Mouse (Mus musculus): Measurements from ENCODE around the gene Csrp1. TPM values are rescaled to one million over a fixed set of nuclear protein-coding genes. Genes with fewer than 3 reads are reported as not detected.
A peak's percentile ranks its signal among the peaks of the same experiment; 100 is the strongest.

Gene Csrp1
- total RNA-seq (2021), result 10 to 100 TPM; 31.2 to 32.8 TPM

GRCm38 (mm10) chr1:135719983-135720382 is at the start of gene Csrp1:
TSS of gene Csrp1 (plus strand) at chr1:135720061.
- intact Hi-C loops (cut with DNase I), result loop anchor here (5.0 to 10.0 kb wide), 2 partner anchors 67 to 225 kb away; no protein-coding TSS in a partner anchor
- DNase-seq, result no peak

- DNase-seq, result peak; percentile 87
- intact Hi-C loops (cut with DNase I), result loop anchor here (2.0 to 5.0 kb wide), 2 partner anchors 126 to 208 kb away; no protein-coding TSS in a partner anchor
Measured at GRCm38 (mm10) chr1:135670397-135671130, 49.3 kb upstream of the Csrp1 start.

DNA sequence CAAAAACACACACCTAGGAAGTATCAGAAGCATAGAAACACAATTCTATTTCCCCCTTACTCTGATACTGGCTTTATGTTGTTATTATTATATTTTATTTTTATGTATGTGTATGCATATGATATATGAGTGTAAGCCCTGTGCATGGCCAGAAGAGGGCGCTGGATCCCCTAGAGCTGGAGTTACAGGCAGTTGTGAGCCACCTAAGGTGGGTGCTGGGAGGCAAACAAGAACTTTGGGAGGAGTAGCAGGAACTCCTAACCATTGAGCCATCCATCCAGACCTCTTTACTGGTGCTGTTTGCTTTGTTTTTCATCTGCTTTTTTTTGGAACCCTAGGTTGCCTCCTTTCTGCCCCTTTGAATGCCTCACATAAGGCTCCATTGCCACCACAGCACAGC is 48.5 kb upstream of the Csrp1 start:
- DNase-seq, result no peak
- intact Hi-C loops (cut with DNase I), result loop anchor here (2.0 to 5.0 kb wide), 2 partner anchors 127 to 209 kb away; no protein-coding TSS in a partner anchor

GRCm38 (mm10) chr1:135671956-135672355 is 47.9 kb upstream of the Csrp1 start:
- intact Hi-C loops (cut with DNase I), result loop anchor here (2.0 to 5.0 kb wide), 2 partner anchors 127 to 210 kb away; no protein-coding TSS in a partner anchor
- DNase-seq, result peak; percentile 71

GRCm38 (mm10) chr1:135672374-135672773 is 47.5 kb upstream of the Csrp1 start:
- DNase-seq, result no peak
- intact Hi-C loops (cut with DNase I), result loop anchor here (5.0 kb wide), 1 partner anchor 210 kb away; no protein-coding TSS in a partner anchor

- no peak for DNase-seq
- intact Hi-C loops (cut with DNase I), result loop anchor here (5.0 kb wide), 1 partner anchor 211 kb away; no protein-coding TSS in a partner anchor
Measured at GRCm38 (mm10) chr1:135673423-135673822, 46.4 kb upstream of the Csrp1 start.

GRCm38 (mm10) chr1:135675449-135676129 is 44.3 kb upstream of the Csrp1 start:
- DNase-seq, result no peak
- intact Hi-C loops (cut with DNase I), result no loop called here

- intact Hi-C loops (cut with DNase I), result no loop called here
- no peak for DNase-seq
Measured at GRCm38 (mm10) chr1:135676247-135676646, 43.6 kb upstream of the Csrp1 start.

- intact Hi-C loops (cut with DNase I), result no loop called here
- DNase-seq, result no peak
Measured at GRCm38 (mm10) chr1:135676938-135677682, 42.8 kb upstream of the Csrp1 start.

GRCm38 (mm10) chr1:135678145-135678544 is 41.7 kb upstream of the Csrp1 start:
- intact Hi-C loops (cut with DNase I), result no loop called here
- DNase-seq, result no peak

DNA sequence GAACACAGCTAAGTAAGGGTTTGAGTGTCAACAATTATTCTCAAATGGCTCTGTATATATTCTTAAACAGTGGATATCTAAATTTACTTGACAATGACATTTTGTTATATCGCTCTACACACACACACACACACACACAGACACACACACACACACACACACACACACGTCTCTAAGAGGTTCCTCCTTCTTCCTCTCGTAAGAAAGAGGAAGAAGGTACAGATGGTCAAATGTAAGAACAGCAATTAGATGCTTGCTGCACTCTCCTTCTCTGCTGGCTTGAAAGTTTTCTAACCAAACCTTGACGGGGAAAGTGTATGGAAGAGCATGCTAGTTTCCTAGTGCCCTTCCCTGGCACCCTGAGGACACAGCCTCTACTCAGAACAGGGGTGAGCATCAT is 39.1 kb upstream of the Csrp1 start:
- intact Hi-C loops (cut with DNase I), result no loop called here

DNA sequence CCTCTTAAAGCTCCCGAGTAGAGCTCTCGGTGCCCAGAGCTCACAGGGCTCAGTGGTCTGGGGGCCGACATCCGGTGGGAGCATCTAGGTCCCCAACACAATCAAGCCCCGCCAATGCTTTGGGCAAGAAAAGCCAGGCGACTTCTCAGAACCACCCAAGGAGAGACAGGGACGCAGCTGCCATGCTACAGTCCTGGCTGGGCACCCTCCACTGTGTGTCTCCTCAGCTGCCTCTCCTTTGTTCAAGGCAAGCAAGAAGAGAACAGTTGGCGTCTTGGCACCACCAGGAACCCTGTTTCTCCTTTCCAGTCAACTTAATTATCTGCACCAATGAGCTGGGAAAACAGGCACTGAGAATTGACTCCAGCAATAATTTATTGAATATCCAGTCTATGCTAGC is 38.7 kb upstream of the Csrp1 start:
- intact Hi-C loops (cut with DNase I), result no loop called here

More for the DNA sequence above, 39.1 kb upstream of the Csrp1 start:
- DNase-seq, result no peak

GRCm38 (mm10) chr1:135684895-135685294 is 35.0 kb upstream of the Csrp1 start:
- DNase-seq, result peak; percentile 39
- intact Hi-C loops (cut with DNase I), result no loop called here

More for the DNA sequence above, 38.7 kb upstream of the Csrp1 start:
- DNase-seq, result peak; percentile 88

- intact Hi-C loops (cut with DNase I), result no loop called here
Measured at GRCm38 (mm10) chr1:135685316-135685715, 34.5 kb upstream of the Csrp1 start.

DNA sequence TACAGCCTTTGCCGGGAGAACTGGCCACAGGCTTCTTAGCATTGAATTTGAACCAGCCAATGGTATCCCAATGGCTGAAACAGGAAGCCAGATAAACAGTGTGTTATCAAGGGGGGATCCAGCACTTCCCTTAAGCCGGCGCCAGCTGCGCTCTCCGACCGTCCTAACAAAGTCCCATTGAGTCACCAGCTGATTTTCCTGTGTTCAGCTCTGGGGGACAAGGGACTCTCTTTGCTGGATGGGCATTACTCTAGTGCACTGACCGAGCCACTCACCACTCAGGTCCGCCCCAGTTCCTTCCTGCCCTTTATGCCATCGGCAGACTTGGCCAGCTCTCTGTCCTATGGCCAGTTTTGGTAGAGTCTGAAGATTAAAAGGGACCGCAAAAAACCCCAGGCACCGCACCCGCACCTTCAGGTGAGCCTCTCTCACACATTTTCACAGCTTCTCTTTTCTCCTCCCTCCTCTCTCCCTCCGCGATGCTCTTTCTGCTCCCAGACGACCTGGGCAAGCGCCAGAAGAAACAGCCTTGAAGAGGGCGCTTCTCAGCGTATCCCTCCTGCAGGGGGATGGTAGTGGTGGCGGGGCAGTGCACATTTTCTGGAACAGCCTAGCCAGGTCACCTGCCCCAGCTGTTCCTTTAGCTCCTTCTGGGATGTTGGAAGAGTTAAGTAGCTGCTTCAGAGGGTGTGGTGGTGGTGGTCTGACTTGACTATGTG is 32.9 kb upstream of the Csrp1 start:
- intact Hi-C loops (cut with DNase I), result no loop called here
- DNase-seq, result peak; percentile 82

More at GRCm38 (mm10) chr1:135685316-135685715, 34.5 kb upstream of the Csrp1 start:
- no peak for DNase-seq

GRCm38 (mm10) chr1:135687771-135688492 is 31.9 kb upstream of the Csrp1 start:
- intact Hi-C loops (cut with DNase I), result no loop called here

DNA sequence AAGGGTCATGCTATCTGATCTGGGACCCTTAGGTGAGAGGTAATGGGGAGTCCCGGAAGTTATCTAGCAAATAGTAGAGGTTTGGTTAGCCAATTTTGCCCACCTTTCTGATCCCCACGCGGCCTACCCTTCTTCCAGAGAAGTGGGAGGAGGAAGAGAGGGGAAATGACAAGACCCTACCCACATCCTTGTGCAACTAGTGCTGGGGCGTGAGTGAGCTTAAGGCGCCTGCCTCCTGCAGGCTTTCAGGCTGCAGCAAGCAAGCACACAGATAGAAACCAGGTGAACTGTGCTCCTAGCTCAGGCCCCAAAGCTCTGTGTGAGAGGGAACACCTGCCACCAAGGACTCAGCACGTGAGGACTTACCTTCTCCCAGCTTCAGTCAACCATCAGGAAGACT is 31.2 kb upstream of the Csrp1 start:
- DNase-seq, result no peak
- intact Hi-C loops (cut with DNase I), result no loop called here

More at GRCm38 (mm10) chr1:135687771-135688492, 31.9 kb upstream of the Csrp1 start:
- DNase-seq, result peak; percentile 86

GRCm38 (mm10) chr1:135690784-135691416 is 29.0 kb upstream of the Csrp1 start:
- DNase-seq, result no peak
- intact Hi-C loops (cut with DNase I), result no loop called here

DNA sequence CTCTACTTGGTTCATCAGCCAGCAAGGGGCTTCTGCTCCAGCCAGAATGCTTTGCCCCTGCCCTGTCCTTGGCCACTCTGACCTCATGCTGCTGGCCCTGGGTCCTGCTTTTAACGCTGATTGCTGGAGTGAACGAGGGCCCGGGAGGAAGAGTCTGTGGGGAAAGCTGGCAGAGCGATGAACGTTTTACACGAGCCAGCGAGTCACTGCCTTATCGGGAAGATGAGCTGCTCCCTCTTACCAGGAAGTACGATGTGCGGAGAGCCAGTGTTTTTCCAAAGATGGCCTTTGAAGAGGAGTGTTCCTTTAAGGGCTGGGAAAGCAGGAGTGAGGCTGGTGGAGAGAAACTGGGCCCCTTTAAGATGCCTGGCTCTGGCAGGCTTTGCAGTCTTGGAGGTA is 28.4 kb upstream of the Csrp1 start:
- intact Hi-C loops (cut with DNase I), result no loop called here
- no peak for DNase-seq
